Mouse (Mus musculus) CH12.LX (cell line): ENCODE measurements around the gene Trove2. TPM values are rescaled to one million over a fixed set of nuclear protein-coding genes. Genes with fewer than 3 reads are reported as not detected.

Experiments
- DNase-seq: peaks from one replicate; pipeline ENCODE4 v3.0.0-alpha.2; 2013; ENCODE audit errors: extremely low read depth
- H3K27ac ChIP-seq: 2 replicates; pipeline ENCODE4 v1.5.1; 2012; ENCODE audit warnings: low read depth, mild to moderate bottlenecking, control low read depth, moderate library complexity; ENCODE audit not compliant: insufficient read depth
- H3K27me3 ChIP-seq: replicated peaks from 2 replicates; pipeline ENCODE3; 2012; ENCODE audit warnings: inconsistent platforms
- H3K36me3 ChIP-seq, 2 experiments: replicated peaks in 1 of 2; 2 replicates each; pipeline versions ENCODE3 to v1.6.1; 2012; ENCODE audit warnings: inconsistent platforms in 1 of 2, low read length in 1 of 2, mild to moderate bottlenecking in 1 of 2, mixed read lengths in 1 of 2, moderate library complexity in 1 of 2; ENCODE audit not compliant: control insufficient read depth in 1 of 2, insufficient read depth in 1 of 2
- H3K4me1 ChIP-seq, 2 experiments: 2 replicates each; pipeline ENCODE4 v1.6.1; 2012; ENCODE audit warnings: inconsistent platforms in 1 of 2, moderate library complexity in 1 of 2; ENCODE audit not compliant: insufficient read depth in 2 of 2, control insufficient read depth in 1 of 2
- H3K4me2 ChIP-seq: 2 replicates; pipeline ENCODE4 v1.6.1; 2012; ENCODE audit warnings: low read depth, mild to moderate bottlenecking, control low read depth; ENCODE audit not compliant: poor library complexity, insufficient read depth, severe bottlenecking
- H3K4me3 ChIP-seq, 3 experiments: fragments of 150-350 bp in 1 of 3; sonication (generic) in 1 of 3; replicated peaks in 1 of 3; 2 replicates each; pipeline versions ENCODE3 to v1.5.1; 2011 to 2012; ENCODE audit warnings: low read depth in 2 of 3, low read length in 2 of 3, mild to moderate bottlenecking in 2 of 3, moderate library complexity in 2 of 3, control low read depth in 1 of 3, improper control_type of control experiment in 1 of 3, inconsistent platforms in 1 of 3, mixed read lengths in 1 of 3; ENCODE audit not compliant: poor library complexity in 1 of 3
- H3K79me2 ChIP-seq: replicated peaks from 2 replicates; pipeline ENCODE4 v1.6.1; 2012; ENCODE audit warnings: mild to moderate bottlenecking, moderate library complexity; ENCODE audit not compliant: control insufficient read depth, poor library complexity, insufficient read depth, severe bottlenecking; ENCODE audit errors: extremely low read depth
- H3K9ac ChIP-seq: 2 replicates; pipeline ENCODE4 v1.6.1; 2012; ENCODE audit warnings: low read depth, mild to moderate bottlenecking, control low read depth, moderate library complexity; ENCODE audit not compliant: insufficient read depth
- H3K9me3 ChIP-seq: replicated peaks from 2 replicates; pipeline ENCODE3; 2012; ENCODE audit warnings: low read length, inconsistent platforms, mixed read lengths
- CHD2 ChIP-seq: IDR thresholded peaks from 2 replicates; pipeline ENCODE4 v1.6.1; 2011; ENCODE audit warnings: low read length, improper control_type of control experiment
- E2F4 ChIP-seq: IDR thresholded peaks from 2 replicates; pipeline ENCODE4 v1.6.1; 2011; ENCODE audit warnings: low read depth, low read length, improper control_type of control experiment; ENCODE audit not compliant: insufficient replicate concordance
- ETS1 ChIP-seq: conservative IDR thresholded peaks from 2 replicates; pipeline ENCODE4 v1.6.1; 2012; ENCODE audit warnings: low read depth, mild to moderate bottlenecking, inconsistent platforms, low read length, improper control_type of control experiment, moderate library complexity
- GABPA ChIP-seq: IDR thresholded peaks from 2 replicates; pipeline ENCODE4 v1.6.1; 2012; ENCODE audit warnings: low read depth, low read length, improper control_type of control experiment, inconsistent platforms; ENCODE audit not compliant: insufficient replicate concordance
- HCFC1 ChIP-seq: IDR thresholded peaks from 2 replicates; pipeline ENCODE4 v1.6.1; 2012; ENCODE audit warnings: low read depth, mild to moderate bottlenecking, inconsistent platforms, low read length, improper control_type of control experiment
- IRF4 ChIP-seq: IDR thresholded peaks from 2 replicates; pipeline ENCODE4 v1.6.1; 2014; ENCODE audit warnings: low read depth, mild to moderate bottlenecking, inconsistent platforms, low read length, improper control_type of control experiment
- JUN ChIP-seq: IDR thresholded peaks from 2 replicates; pipeline ENCODE4 v1.6.1; 2011; ENCODE audit warnings: low read depth, mild to moderate bottlenecking, low read length, improper control_type of control experiment, moderate library complexity; ENCODE audit not compliant: insufficient read depth
- JUND ChIP-seq: conservative IDR thresholded peaks from 2 replicates; pipeline ENCODE4 v1.6.1; 2011; ENCODE audit warnings: low read depth, low read length, improper control_type of control experiment
- KAT2A ChIP-seq: IDR thresholded peaks from 2 replicates; pipeline ENCODE4 v1.6.1; 2012; ENCODE audit warnings: low read length, improper control_type of control experiment, inconsistent platforms; ENCODE audit not compliant: insufficient replicate concordance
- MAFK ChIP-seq: IDR thresholded peaks from 2 replicates; pipeline ENCODE4 v1.6.1; 2011; ENCODE audit warnings: low read length, improper control_type of control experiment; ENCODE audit not compliant: insufficient replicate concordance
- MAX ChIP-seq: IDR thresholded peaks from 2 replicates; pipeline ENCODE4 v1.6.1; 2011; ENCODE audit warnings: low read length, improper control_type of control experiment
- MAZ ChIP-seq: IDR thresholded peaks from 2 replicates; pipeline ENCODE4 v1.6.1; 2012; ENCODE audit warnings: low read depth, mild to moderate bottlenecking, inconsistent platforms, low read length, improper control_type of control experiment, moderate library complexity
- MXI1 ChIP-seq: IDR thresholded peaks from 2 replicates; pipeline ENCODE4 v1.6.1; 2011; ENCODE audit warnings: mild to moderate bottlenecking, low read depth, low read length, improper control_type of control experiment
- MYC ChIP-seq: IDR thresholded peaks from 2 replicates; pipeline ENCODE4 v1.6.1; 2011; ENCODE audit warnings: low read depth, mild to moderate bottlenecking, improper control_type of control experiment, low read length
- NELFE ChIP-seq: IDR thresholded peaks from 2 replicates; pipeline ENCODE4 v1.6.1; 2011; ENCODE audit warnings: low read depth, low read length, improper control_type of control experiment
- NRF1 ChIP-seq: IDR thresholded peaks from 2 replicates; pipeline ENCODE4 v1.6.1; 2014; ENCODE audit warnings: low read depth, mild to moderate bottlenecking, inconsistent platforms, low read length, improper control_type of control experiment, moderate library complexity
- POLR2A ChIP-seq: IDR thresholded peaks from 2 replicates; pipeline ENCODE4 v1.6.1; 2011; ENCODE audit warnings: low read depth, mild to moderate bottlenecking, improper control_type of control experiment, low read length
- POLR2AphosphoS2 ChIP-seq: IDR thresholded peaks from 2 replicates; pipeline ENCODE4 v1.6.1; 2011; ENCODE audit warnings: low read depth, low read length, improper control_type of control experiment
- RAD21 ChIP-seq: IDR thresholded peaks from 2 replicates; pipeline ENCODE4 v1.6.1; 2011; ENCODE audit warnings: low read depth, mild to moderate bottlenecking, low read length, improper control_type of control experiment, moderate library complexity
- RCOR1 ChIP-seq: conservative IDR thresholded peaks from 2 replicates; pipeline ENCODE4 v1.6.1; 2012; ENCODE audit warnings: low read depth, mild to moderate bottlenecking, inconsistent platforms, low read length, improper control_type of control experiment
- SIN3A ChIP-seq: IDR thresholded peaks from 2 replicates; pipeline ENCODE4 v1.6.1; 2012; ENCODE audit warnings: low read length, improper control_type of control experiment, inconsistent platforms
- TBP ChIP-seq: conservative IDR thresholded peaks from 2 replicates; pipeline ENCODE4 v1.6.1; 2011; ENCODE audit warnings: low read depth, low read length, improper control_type of control experiment
- TCF12 ChIP-seq: IDR thresholded peaks from 2 replicates; pipeline ENCODE4 v1.6.1; 2014; ENCODE audit warnings: low read depth, mild to moderate bottlenecking, inconsistent platforms, low read length, improper control_type of control experiment
- UBTF ChIP-seq: IDR thresholded peaks from 2 replicates; pipeline ENCODE4 v1.6.1; 2012; ENCODE audit warnings: low read depth, mild to moderate bottlenecking, inconsistent platforms, low read length, improper control_type of control experiment, moderate library complexity
- USF2 ChIP-seq: conservative IDR thresholded peaks from 2 replicates; pipeline ENCODE4 v1.6.1; 2011; ENCODE audit warnings: low read depth, low read length, improper control_type of control experiment
- ZC3H11A ChIP-seq: IDR thresholded peaks from 2 replicates; pipeline ENCODE4 v1.6.1; 2012; ENCODE audit warnings: low read depth, mild to moderate bottlenecking, inconsistent platforms, low read length, improper control_type of control experiment
- ZKSCAN1 ChIP-seq: IDR thresholded peaks from 2 replicates; pipeline ENCODE4 v1.6.1; 2012; ENCODE audit warnings: low read depth, inconsistent platforms, low read length, improper control_type of control experiment, borderline replicate concordance
- ZMIZ1 ChIP-seq: IDR thresholded peaks from 2 replicates; pipeline ENCODE4 v1.6.1; 2012; ENCODE audit warnings: low read depth, mild to moderate bottlenecking, inconsistent platforms, low read length, improper control_type of control experiment
- ZNF384 ChIP-seq: IDR thresholded peaks from 2 replicates; pipeline ENCODE4 v1.6.1; 2012; ENCODE audit warnings: low read depth, low read length, improper control_type of control experiment, inconsistent platforms
- dilution Hi-C: fragments of 300-500 bp; cut with MboI; formaldehyde crosslinking; loops from 2 replicates; pipeline ENCODE4 v1.14.3; 2020; ENCODE audit warnings: low sequenced_read_pairs; ENCODE audit not compliant: extremely low pct_unique_long_range_greater_than_20kb, extremely low pct_ligation_motif_present
- in situ Hi-C: fragments of 300-500 bp; cut with MboI; formaldehyde crosslinking; loops from 3 replicates; pipeline ENCODE4 v1.14.3; 2019; ENCODE audit warnings: low sequenced_read_pairs, low pct_ligation_motif_present, low pct_unique_long_range_greater_than_20kb, mixed read lengths
- polyA plus RNA-seq: library from polyadenylated mRNA; unstranded; fragments of >175 nt; gene quantifications from 2 replicates; pipeline ENCODE4 v1.2.1, GENCODE M21; 2012; ENCODE audit warnings: low read depth; ENCODE audit not compliant: insufficient read length
- total RNA-seq, 2 experiments: library from RNA; depleted of rRNA; stranded (reverse); fragments of 300-350 nt in 1 of 2; fragments of >200 nt in 1 of 2; gene quantifications; 2 replicates each; pipeline ENCODE4 v1.2.3; 2012 to 2014

Gene Trove2
- total and polyA plus RNA-seq, 3 experiments = 3.8 to 7.5 (median 6.6) TPM

GRCm38 (mm10) chr1:143740581-143740980 lies 36.3 kb downstream of the Trove2 start:
- Histone ChIP-seq H3K27ac (no peak overlapping the region), H3K79me2 (no peaks in the 10 kb centered on the region), H3K27me3 (no peaks in the 10 kb centered on the region), H3K4me2 (no peak overlapping the region), H3K9me3 (no peaks in the 10 kb centered on the region), H3K9ac (no peak overlapping the region), H3K4me3 (no peak overlapping the region), H3K4me1 (peaks cover 0 to 7% of the 10 kb centered on the region in 2 experiments; a peak in 2 of 4 replicates), H3K36me3 (peaks cover 12 to 35% of the 10 kb centered on the region in 2 experiments)
- DNase-seq = no peak
- dilution Hi-C loops (no loop called here), in situ Hi-C loops (no loop called here)
- TF ChIP-seq POLR2A (no peak), RAD21 (no peak), ZMIZ1 (no peak), JUND (no peak), ZKSCAN1 (no peak), MXI1 (no peak), POLR2AphosphoS2 (no peak)

- H3K36me3 ChIP-seq = peaks cover 7 to 27% of the 10 kb centered on the region in 2 experiments
- peak; percentile 61 for DNase-seq
- H3K79me2 ChIP-seq = no peaks in the 10 kb centered on the region
- H3K4me1 ChIP-seq = peaks cover 0 to 7% of the 10 kb centered on the region in 2 experiments; a peak in 2 of 4 replicates
- no peaks in the 10 kb centered on the region for H3K27me3 ChIP-seq
- in situ Hi-C loops = no loop called here
- peak overlapping the region; percentile 49 for H3K9ac ChIP-seq
- peak overlapping the region; percentile 92 for H3K4me2 ChIP-seq
- no peaks in the 10 kb centered on the region for H3K9me3 ChIP-seq
- H3K27ac ChIP-seq = no peak overlapping the region
- dilution Hi-C loops = no loop called here
- H3K4me3 ChIP-seq = peak overlapping the region; percentile 72 to 97 (median 78)
- TF ChIP-seq ZC3H11A (no peak), MYC (no peak), UBTF (no peak), KAT2A (no peak), POLR2A (peak; percentile 71), CHD2 (no peak), POLR2AphosphoS2 (no peak), MAZ (no peak), TBP (no peak), NRF1 (peak; percentile 53), ETS1 (no peak), E2F4 (no peak), ZNF384 (no peak), JUN (no peak), ZMIZ1 (no peak), NELFE (peak; percentile 62), HCFC1 (no peak), USF2 (peak; percentile 87), TCF12 (peak; percentile 35; the same call in 1 of the 2 replicates), RCOR1 (no peak), JUND (no peak), MAX (peak; percentile 33), MXI1 (0 out of 2 replicates have a peak, but pooled peaks have one; percentile 63), SIN3A (peak; percentile 45; the same call in 1 of the 2 replicates), MAFK (no peak), IRF4 (no peak), GABPA (no peak)
Measured at GRCm38 (mm10) chr1:143739361-143740350, 37.2 kb downstream of the Trove2 start.
